Mouse (Mus musculus) ES-Bruce4 (cell line): ENCODE measurements around the gene Mylpf.

ENCODE experiments used
- CTCF ChIP-seq: IDR thresholded peaks from one replicate; pipeline ENCODE4 v1.8.1; 2011; ENCODE audit warnings: low read depth, low read length
- EP300 ChIP-seq: IDR thresholded peaks from 2 replicates; pipeline ENCODE4 v1.6.1; 2011; ENCODE audit warnings: low read depth, low read length; ENCODE audit not compliant: insufficient read depth
- POLR2A ChIP-seq: IDR thresholded peaks from one replicate; pipeline ENCODE4 v1.8.1; 2011; ENCODE audit warnings: low read length; ENCODE audit not compliant: insufficient read depth

- no peak for TF ChIP-seq CTCF
- no peak for TF ChIP-seq POLR2A
- TF ChIP-seq EP300: no peak
Observed at GRCm38 (mm10) chr7:127184720-127185119, 24.0 kb upstream of the Mylpf start.
